Mouse (Mus musculus) embryonic facial prominence, embryonic 10.5 days (tissue): ENCODE results near the gene Cd209g. TPM values are rescaled to one million over a fixed set of nuclear protein-coding genes. Genes with fewer than 3 reads are reported as not detected.

ENCODE experiments used
- DNase-seq: peaks from one replicate; pipeline ENCODE4 v3.0.0-alpha.2; 2017; ENCODE audit warnings: low spot score
- H3K27ac ChIP-seq: fragments of 300-500 bp; sonication (generic); replicated peaks from 2 replicates; pipeline ENCODE4 v1.5.1; 2016; ENCODE audit warnings: mild to moderate bottlenecking
- H3K27me3 ChIP-seq: fragments of 300-500 bp; sonication (generic); replicated peaks from 2 replicates; pipeline ENCODE4 v1.6.1; 2016; ENCODE audit warnings: low read depth, mild to moderate bottlenecking; ENCODE audit not compliant: poor library complexity, severe bottlenecking
- H3K36me3 ChIP-seq: fragments of 300-500 bp; sonication (generic); replicated peaks from 2 replicates; pipeline ENCODE4 v1.6.1; 2016; ENCODE audit warnings: mild to moderate bottlenecking, moderate library complexity
- H3K4me1 ChIP-seq: fragments of 300-500 bp; sonication (generic); 2 replicates; pipeline ENCODE4 v1.6.1; 2016
- H3K4me3 ChIP-seq: fragments of 300-500 bp; sonication (generic); 2 replicates; pipeline ENCODE4 v1.5.1; 2016; ENCODE audit warnings: mild to moderate bottlenecking, moderate library complexity
- H3K9me3 ChIP-seq: fragments of 300-500 bp; sonication (generic); 2 replicates; pipeline ENCODE4 v1.6.1; 2016; ENCODE audit warnings: mild to moderate bottlenecking
- WGBS: fragments of 180-500 bp; shearing (Covaris S2); methylation state at CpG from one replicate; pipeline ENCODE4 v1.1.7; 2016; 5-methylcytosine and 5-hydroxymethylcytosine counted together
- polyA plus RNA-seq: library from polyadenylated mRNA; unstranded; fragments of >200 nt; fragmentation: Nextera tagmentation; extraction: Ambion mirVana; gene quantifications from 2 replicates; pipeline ENCODE4 v1.2.1, GENCODE M21; 2016

Cd209g gene
- polyA plus RNA-seq, 1 experiment from 2014 or later, result not detected

DNA sequence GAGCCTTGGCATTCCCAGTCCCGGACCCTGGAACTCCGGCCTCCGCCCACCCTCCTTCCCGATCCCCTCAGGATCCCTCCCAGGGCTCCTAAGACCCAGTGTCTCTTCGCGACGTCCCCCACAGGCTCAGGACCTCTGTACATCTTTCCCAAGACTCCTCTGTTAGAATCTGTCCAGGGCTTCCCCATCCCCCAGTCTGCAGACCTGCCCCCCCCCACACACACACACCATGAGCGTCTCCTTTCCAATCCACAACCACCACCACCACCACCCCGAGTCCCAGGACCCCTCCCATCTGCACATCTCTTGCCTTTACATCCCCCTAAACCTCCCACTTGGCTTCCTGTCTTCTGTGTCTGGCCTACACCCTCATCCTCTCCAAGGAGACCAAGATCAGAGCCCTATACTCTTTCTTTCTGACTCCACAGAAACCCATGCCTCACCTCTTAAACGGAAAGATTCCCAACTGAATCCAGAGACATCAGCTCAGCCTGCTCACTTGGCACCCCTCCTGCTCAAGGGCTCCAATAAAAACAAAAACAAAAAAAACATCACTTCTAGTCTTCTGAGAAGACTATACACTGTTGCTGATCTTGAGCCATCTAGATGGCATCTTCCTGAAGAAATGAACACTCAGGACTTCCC lies 33.1 kb downstream of the Cd209g start:
- Histone ChIP-seq H3K27me3 (peaks cover 8% of the 10 kb centered on the region; the same call in 1 of the 2 replicates), H3K4me1 (peaks cover 10% of the 10 kb centered on the region), H3K9me3 (no peaks in the 10 kb centered on the region), H3K27ac (peak overlapping the region; percentile 84), H3K36me3 (no peaks in the 10 kb centered on the region), H3K4me3 (peak overlapping the region; percentile 91)
- WGBS, result 16% methylated on average over 10 of the region's 10 CpGs
- DNase-seq, result no peak

DNA sequence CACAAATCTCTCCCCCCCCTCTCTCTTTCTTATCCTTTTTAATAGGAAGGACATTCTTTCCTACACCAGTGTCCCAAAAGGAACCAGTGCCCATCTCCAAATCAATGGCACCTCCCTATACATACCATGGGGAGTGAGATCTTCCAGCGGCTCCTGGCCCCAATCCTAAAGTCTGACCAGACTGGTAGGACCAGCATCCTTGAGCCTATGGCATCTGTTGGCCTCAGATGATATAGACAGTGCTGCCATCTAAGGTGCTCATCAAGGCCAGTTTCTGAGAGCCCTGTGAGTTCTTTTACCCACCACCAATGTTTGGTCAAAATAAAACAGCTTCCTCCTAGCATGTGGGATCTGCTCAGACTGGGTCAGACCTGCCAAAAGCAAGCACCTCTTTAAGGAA lies 34.0 kb downstream of the Cd209g start:
- H3K4me1 ChIP-seq, result peaks cover 10% of the 10 kb centered on the region
- no peaks in the 10 kb centered on the region for H3K9me3 ChIP-seq
- H3K4me3 ChIP-seq, result no peak overlapping the region
- H3K36me3 ChIP-seq, result no peaks in the 10 kb centered on the region
- 87% methylated on average over 1 of the region's 1 CpGs for WGBS
- H3K27ac ChIP-seq, result no peak overlapping the region
- DNase-seq, result no peak
- peaks cover 8% of the 10 kb centered on the region; the same call in 1 of the 2 replicates for H3K27me3 ChIP-seq

DNA sequence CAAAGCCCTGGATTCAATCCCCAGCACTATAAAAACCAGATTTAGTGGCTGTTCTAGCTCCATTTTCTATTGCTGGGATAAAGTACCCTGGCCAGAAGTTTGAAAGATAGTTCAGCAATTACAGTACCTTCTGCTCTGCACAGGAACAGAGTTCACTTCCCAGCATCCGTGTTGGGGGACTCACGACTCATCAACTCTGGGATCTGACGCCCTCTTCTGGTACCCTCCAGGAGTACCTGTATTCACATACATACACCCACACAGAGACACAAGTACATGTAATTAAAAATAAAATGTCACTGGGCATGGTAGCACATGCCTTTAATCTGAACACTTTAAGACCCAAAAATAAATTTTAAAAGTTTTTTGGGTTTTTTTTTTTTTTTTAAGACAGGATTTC lies 38.6 kb downstream of the Cd209g start:
- WGBS, result 73% methylated on average over 3 of the region's 3 CpGs

DNA sequence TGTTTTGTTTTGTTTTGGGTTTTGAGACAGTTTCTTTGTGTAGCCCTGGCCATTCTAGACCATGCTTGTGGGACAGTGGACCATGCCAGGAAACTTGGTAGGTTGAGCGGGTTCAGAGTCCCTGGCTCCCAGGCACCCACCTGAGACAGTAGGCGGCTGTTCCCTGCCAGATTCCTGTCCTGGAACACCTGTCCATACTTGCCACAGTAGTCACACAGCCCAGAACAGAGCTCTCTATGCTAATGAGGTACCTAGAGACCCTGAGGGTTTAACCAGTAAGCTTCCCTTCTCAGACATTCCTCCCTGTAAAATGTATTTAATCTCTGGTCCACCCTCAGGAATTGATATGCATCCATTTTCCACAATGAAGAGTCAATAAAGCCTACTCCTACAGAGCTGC lies 40.1 kb downstream of the Cd209g start:
- 81% methylated on average over 2 of the region's 2 CpGs for WGBS

More for the DNA sequence above, 38.6 kb downstream of the Cd209g start:
- H3K27ac ChIP-seq, result no peak overlapping the region
- peaks cover 5% of the 10 kb centered on the region; the same call in 1 of the 2 replicates for H3K27me3 ChIP-seq
- DNase-seq, result no peak
- H3K4me1 ChIP-seq, result no peaks in the 10 kb centered on the region
- no peaks in the 10 kb centered on the region for H3K36me3 ChIP-seq
- H3K9me3 ChIP-seq, result no peaks in the 10 kb centered on the region
- H3K4me3 ChIP-seq, result no peak overlapping the region

DNA sequence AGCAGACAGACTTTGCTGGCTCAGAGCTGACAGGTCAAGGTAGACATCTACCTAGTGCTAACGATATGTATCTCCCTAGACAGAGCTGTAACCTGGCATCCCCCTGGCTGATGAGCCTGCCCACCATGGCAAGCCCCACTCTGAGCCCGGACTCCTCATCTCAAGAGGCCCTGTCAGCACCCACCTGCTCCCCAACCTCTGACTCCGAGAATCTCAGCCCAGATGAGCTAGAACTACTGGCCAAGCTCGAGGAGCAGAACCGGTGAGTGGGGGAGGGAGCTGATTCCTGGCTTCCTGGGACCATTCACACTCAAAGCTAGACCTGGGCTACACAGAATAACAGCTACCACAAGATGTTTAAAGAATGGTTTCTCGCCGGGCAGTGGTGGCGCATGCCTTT lies 49.5 kb downstream of the Cd209g start:
- H3K4me1 ChIP-seq, result no peaks in the 10 kb centered on the region
- no peak overlapping the region for H3K27ac ChIP-seq
- no peaks in the 10 kb centered on the region for H3K9me3 ChIP-seq
- WGBS, result 82% methylated on average over 8 of the region's 8 CpGs
- H3K36me3 ChIP-seq, result peaks cover 30% of the 10 kb centered on the region
- no peak overlapping the region for H3K4me3 ChIP-seq
- DNase-seq, result no peak
- no peaks in the 10 kb centered on the region for H3K27me3 ChIP-seq

More for the DNA sequence above, 40.1 kb downstream of the Cd209g start:
- DNase-seq, result no peak
- no peak overlapping the region for H3K27ac ChIP-seq
- no peaks in the 10 kb centered on the region for H3K4me1 ChIP-seq
- H3K9me3 ChIP-seq, result no peaks in the 10 kb centered on the region
- no peak overlapping the region for H3K4me3 ChIP-seq
- no peaks in the 10 kb centered on the region for H3K27me3 ChIP-seq
- no peaks in the 10 kb centered on the region for H3K36me3 ChIP-seq

DNA sequence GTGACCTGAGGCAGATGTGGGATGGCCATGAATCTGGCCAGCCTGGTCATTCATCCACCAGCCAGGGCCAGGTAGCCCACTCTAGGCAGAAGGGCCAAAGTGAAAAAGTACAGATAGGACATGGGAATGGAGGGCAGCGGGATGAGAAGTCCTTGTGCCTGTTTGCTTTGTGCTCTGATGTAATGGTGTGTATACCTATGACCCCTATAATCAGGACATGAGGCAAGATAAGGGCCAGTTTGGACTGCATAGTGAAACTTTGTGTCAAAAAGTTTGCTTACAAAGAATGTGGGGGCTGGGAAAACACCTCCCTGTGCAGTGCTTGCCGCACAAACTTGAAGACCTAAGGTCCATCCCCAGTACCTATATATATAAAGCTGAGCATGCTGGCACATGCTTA lies 52.3 kb downstream of the Cd209g start:
- no peak overlapping the region for H3K27ac ChIP-seq
- H3K4me3 ChIP-seq, result no peak overlapping the region
- H3K9me3 ChIP-seq, result no peaks in the 10 kb centered on the region
- no peaks in the 10 kb centered on the region for H3K4me1 ChIP-seq
- peaks cover 30% of the 10 kb centered on the region for H3K36me3 ChIP-seq
- 97% methylated on average over 2 of the region's 2 CpGs for WGBS
- no peaks in the 10 kb centered on the region for H3K27me3 ChIP-seq
- DNase-seq, result no peak

Other genes starting within 250 kb of the Cd209g start
- gene Cd209b, start 207.3 kb upstream of the Cd209g start, polyA plus RNA-seq, result not detected in 2 replicates
- 0.48 and 0.74 TPM in 2 replicates for gene Cd209c, start 179.4 kb upstream of the Cd209g start, polyA plus RNA-seq
- gene Cd209f, start 28.3 kb upstream of the Cd209g start, polyA plus RNA-seq, result not detected in 2 replicates
- 23.3 and 25.9 TPM in 2 replicates for gene Evi5l, start 32.5 kb downstream of the Cd209g start, polyA plus RNA-seq
- gene Prr36, start 83.4 kb downstream of the Cd209g start, polyA plus RNA-seq, result 5.7 and 7.2 TPM in 2 replicates
- 0.49 and 0.56 TPM in 2 replicates for gene Lrrc8e, start 92.7 kb downstream of the Cd209g start, polyA plus RNA-seq
- 31.0 and 32.8 TPM in 2 replicates for gene Map2k7, start 104.6 kb downstream of the Cd209g start, polyA plus RNA-seq
- gene Gm49320, start 104.8 kb downstream of the Cd209g start, polyA plus RNA-seq, result 0.44 and 0.85 TPM in 2 replicates
- 4.4 and 5.2 TPM in 2 replicates for gene Tgfbr3l, start 114.1 kb downstream of the Cd209g start, polyA plus RNA-seq
- gene Snapc2, start 119.0 kb downstream of the Cd209g start, polyA plus RNA-seq, result 62.3 and 64.6 TPM in 2 replicates
- 121 and 134 TPM in 2 replicates for gene Ctxn1, start 125.2 kb downstream of the Cd209g start, polyA plus RNA-seq
- gene Timm44, start 141.8 kb downstream of the Cd209g start, polyA plus RNA-seq, result 64.7 and 73.3 TPM in 2 replicates
- gene Ccl25, start 191.1 kb downstream of the Cd209g start, polyA plus RNA-seq, result 24.4 and 25.4 TPM in 2 replicates
- gene Elavl1, start 191.3 kb downstream of the Cd209g start, polyA plus RNA-seq, result 362 and 373 TPM in 2 replicates